Mouse (Mus musculus): ENCODE results near the gene Msrb1. TPM values are rescaled to one million over a fixed set of nuclear protein-coding genes. Genes with fewer than 3 reads are reported as not detected.

Msrb1 gene
- polyA plus RNA-seq (2015; fragmentation: Nextera tagmentation; extraction: Ambion mirVana) = 29.9 and 31.8 TPM in 2 replicates

- peak within 1 kb of the TSS; percentile 68 for H3K4me3 ChIP-seq (replicated peaks)
- peak within 1 kb of the TSS; percentile 81 for H3K27ac ChIP-seq
- H3K36me3 ChIP-seq = peaks cover 18% of the 10 kb centered on the region
- ATAC-seq (replicated peaks; ENCODE audit: low FRiP score) = peak; percentile 96
- no peaks in the 10 kb centered on the region for H3K27me3 ChIP-seq
- H3K4me2 ChIP-seq = peak within 1 kb of the TSS; percentile 87
- peaks cover 18% of the 10 kb centered on the region for H3K4me1 ChIP-seq
- peak within 1 kb of the TSS; percentile 66 for H3K9ac ChIP-seq
- WGBS = 1% methylated on average over 29 of the region's 29 CpGs
- H3K9me3 ChIP-seq (replicated peaks) = no peaks in the 10 kb centered on the region
These were observed at the start of gene Msrb1 for GRCm38 (mm10) chr17:24736330-24737051. TSS of gene Msrb1 (plus strand) at chr17:24736642.

GRCm38 (mm10) chr17:24687146-24687595, 49.3 kb upstream of the Msrb1 start:
- peaks cover 25% of the 10 kb centered on the region for H3K4me1 ChIP-seq

GRCm38 (mm10) chr17:24687599-24687998, 48.8 kb upstream of the Msrb1 start:
- Histone ChIP-seq H3K4me3 (replicated peaks) (peak overlapping the region; percentile 40), H3K9ac (peak overlapping the region; percentile 21; the same call in 1 of the 2 replicates), H3K27me3 (peaks cover 53% of the 10 kb centered on the region), H3K4me2 (peak overlapping the region; percentile 63), H3K4me1 (peaks cover 25% of the 10 kb centered on the region), H3K36me3 (peaks cover 9% of the 10 kb centered on the region), H3K9me3 (replicated peaks) (no peaks in the 10 kb centered on the region), H3K27ac (no peak overlapping the region)
- WGBS = 19% methylated on average over 23 of the region's 23 CpGs
- ATAC-seq (replicated peaks; ENCODE audit: low FRiP score) = no peak; the same call in 1 of the 2 replicates

More at GRCm38 (mm10) chr17:24687146-24687595, 49.3 kb upstream of the Msrb1 start:
- H3K9me3 ChIP-seq (replicated peaks) = no peaks in the 10 kb centered on the region
- H3K27me3 ChIP-seq = peaks cover 51% of the 10 kb centered on the region
- H3K4me2 ChIP-seq = peak overlapping the region; percentile 63
- under 1% methylated on average over 25 of the region's 25 CpGs for WGBS
- H3K36me3 ChIP-seq = peaks cover 9% of the 10 kb centered on the region
- ATAC-seq (replicated peaks; ENCODE audit: low FRiP score) = peak; percentile 76
- peak overlapping the region; percentile 40 for H3K4me3 ChIP-seq (replicated peaks)
- H3K9ac ChIP-seq = peak overlapping the region; percentile 21; the same call in 1 of the 2 replicates
- H3K27ac ChIP-seq = no peak overlapping the region

- Histone ChIP-seq H3K9ac (peak within 1 kb of the TSS; percentile 43), H3K4me2 (peak within 1 kb of the TSS; percentile 97), H3K4me1 (peaks cover 30% of the 10 kb centered on the region), H3K4me3 (replicated peaks) (peak within 1 kb of the TSS; percentile 60), H3K36me3 (peaks cover 19% of the 10 kb centered on the region), H3K27ac (no peak within 1 kb of the TSS), H3K9me3 (replicated peaks) (no peaks in the 10 kb centered on the region), H3K27me3 (peaks cover 53% of the 10 kb centered on the region)
- peak; percentile 37; the same call in 1 of the 2 replicates for ATAC-seq (replicated peaks; ENCODE audit: low FRiP score)
- WGBS = 1% methylated on average over 54 of the region's 55 CpGs
These were observed 47.0 kb upstream of the Msrb1 start, which contains the start of gene Syngr3 for GRCm38 (mm10) chr17:24689251-24690081. TSS of gene Syngr3 (minus strand) at chr17:24689955.

- WGBS = 88% methylated on average over 5 of the region's 5 CpGs
- H3K4me1 ChIP-seq = peaks cover 42% of the 10 kb centered on the region
- peaks cover 19% of the 10 kb centered on the region for H3K36me3 ChIP-seq
- H3K4me3 ChIP-seq (replicated peaks) = no peak overlapping the region
- H3K9me3 ChIP-seq (replicated peaks) = no peaks in the 10 kb centered on the region
- peaks cover 46% of the 10 kb centered on the region for H3K27me3 ChIP-seq
- ATAC-seq (replicated peaks; ENCODE audit: low FRiP score) = no peak
- H3K9ac ChIP-seq = no peak overlapping the region
- no peak overlapping the region for H3K4me2 ChIP-seq
- no peak overlapping the region for H3K27ac ChIP-seq
These were observed 44.1 kb upstream of the Msrb1 start for GRCm38 (mm10) chr17:24692385-24692784.

- 4% methylated on average over 51 of the region's 51 CpGs for WGBS
- peak overlapping the region; percentile 91 for H3K27ac ChIP-seq
- H3K4me1 ChIP-seq = peaks cover 39% of the 10 kb centered on the region
- H3K9me3 ChIP-seq (replicated peaks) = no peaks in the 10 kb centered on the region
- peak overlapping the region; percentile 91 for H3K4me2 ChIP-seq
- H3K27me3 ChIP-seq = peaks cover 15% of the 10 kb centered on the region
- peak overlapping the region; percentile 86 for H3K9ac ChIP-seq
- ATAC-seq (replicated peaks; ENCODE audit: low FRiP score) = no peak; the same call in 1 of the 2 replicates
- H3K36me3 ChIP-seq = peaks cover 34% of the 10 kb centered on the region
- peak overlapping the region; percentile 85 for H3K4me3 ChIP-seq (replicated peaks)
These were observed 41.0 kb upstream of the Msrb1 start for GRCm38 (mm10) chr17:24695326-24696010.

GRCm38 (mm10) chr17:24696011-24696697, 40.3 kb upstream of the Msrb1 start, which contains the start of the genes Gfer and Noxo1:
TSS of gene Gfer (minus strand) at chr17:24696156.
TSS of gene Noxo1 (plus strand) at chr17:24696234.
- Histone ChIP-seq H3K27ac (peak within 1 kb of the TSS; percentile 91), H3K36me3 (peaks cover 40% of the 10 kb centered on the region), H3K9ac (peak within 1 kb of the TSS; percentile 86), H3K27me3 (peaks cover 8% of the 10 kb centered on the region), H3K4me3 (replicated peaks) (peak within 1 kb of the TSS; percentile 85), H3K9me3 (replicated peaks) (no peaks in the 10 kb centered on the region), H3K4me2 (peak within 1 kb of the TSS; percentile 91), H3K4me1 (peaks cover 39% of the 10 kb centered on the region)
- WGBS = under 1% methylated on average over 76 of the region's 76 CpGs
- ATAC-seq (replicated peaks; ENCODE audit: low FRiP score) = peak; percentile 94

GRCm38 (mm10) chr17:24697985-24698384, 38.5 kb upstream of the Msrb1 start:
- Histone ChIP-seq H3K9me3 (replicated peaks) (no peaks in the 10 kb centered on the region), H3K4me2 (no peak overlapping the region), H3K36me3 (peaks cover 47% of the 10 kb centered on the region), H3K4me3 (replicated peaks) (no peak overlapping the region), H3K27me3 (no peaks in the 10 kb centered on the region), H3K4me1 (peaks cover 39% of the 10 kb centered on the region), H3K9ac (no peak overlapping the region), H3K27ac (no peak overlapping the region)
- no peak for ATAC-seq (replicated peaks; ENCODE audit: low FRiP score)
- WGBS = 21% methylated on average over 5 of the region's 5 CpGs

GRCm38 (mm10) chr17:24698715-24699114, 37.7 kb upstream of the Msrb1 start:
- Histone ChIP-seq H3K9me3 (replicated peaks) (no peaks in the 10 kb centered on the region), H3K4me3 (replicated peaks) (no peak overlapping the region), H3K4me2 (no peak overlapping the region), H3K27ac (no peak overlapping the region), H3K9ac (no peak overlapping the region), H3K27me3 (no peaks in the 10 kb centered on the region), H3K4me1 (peaks cover 39% of the 10 kb centered on the region), H3K36me3 (peaks cover 49% of the 10 kb centered on the region)
- no peak for ATAC-seq (replicated peaks; ENCODE audit: low FRiP score)
- WGBS = 69% methylated on average over 9 of the region's 9 CpGs

GRCm38 (mm10) chr17:24699473-24699872, 37.0 kb upstream of the Msrb1 start:
- peaks cover 53% of the 10 kb centered on the region for H3K36me3 ChIP-seq
- H3K27ac ChIP-seq = no peak overlapping the region
- H3K4me1 ChIP-seq = peaks cover 35% of the 10 kb centered on the region
- ATAC-seq (replicated peaks; ENCODE audit: low FRiP score) = no peak
- H3K4me2 ChIP-seq = no peak overlapping the region
- H3K9ac ChIP-seq = no peak overlapping the region
- no peak overlapping the region for H3K4me3 ChIP-seq (replicated peaks)
- 83% methylated on average over 2 of the region's 2 CpGs for WGBS
- no peaks in the 10 kb centered on the region for H3K9me3 ChIP-seq (replicated peaks)
- H3K27me3 ChIP-seq = no peaks in the 10 kb centered on the region

GRCm38 (mm10) chr17:24701251-24701650, 35.2 kb upstream of the Msrb1 start:
- Histone ChIP-seq H3K4me2 (no peak overlapping the region), H3K9me3 (replicated peaks) (no peaks in the 10 kb centered on the region), H3K27me3 (no peaks in the 10 kb centered on the region), H3K4me3 (replicated peaks) (no peak overlapping the region), H3K36me3 (peaks cover 67% of the 10 kb centered on the region), H3K9ac (no peak overlapping the region), H3K4me1 (peaks cover 30% of the 10 kb centered on the region), H3K27ac (no peak overlapping the region)
- ATAC-seq (replicated peaks; ENCODE audit: low FRiP score) = no peak
- 87% methylated on average over 9 of the region's 9 CpGs for WGBS

All from kidney, embryonic 15.5 days (tissue).